Mouse (Mus musculus) CH12.LX (cell line): ENCODE results near the gene Olfr354. TPM values are rescaled to one million over a fixed set of nuclear protein-coding genes. Genes with fewer than 3 reads are reported as not detected.

Experiments used
- DNase-seq: peaks from one replicate; pipeline ENCODE4 v3.0.0-alpha.2; 2013; ENCODE audit errors: extremely low read depth
- H3K27ac ChIP-seq: 2 replicates; pipeline ENCODE4 v1.5.1; 2012; ENCODE audit warnings: low read depth, mild to moderate bottlenecking, control low read depth, moderate library complexity; ENCODE audit not compliant: insufficient read depth
- H3K27me3 ChIP-seq: replicated peaks from 2 replicates; pipeline ENCODE3; 2012; ENCODE audit warnings: inconsistent platforms
- H3K36me3 ChIP-seq, 2 experiments: replicated peaks in 1 of 2; 2 replicates each; pipeline versions ENCODE3 to v1.6.1; 2012; ENCODE audit warnings: inconsistent platforms in 1 of 2, low read length in 1 of 2, mild to moderate bottlenecking in 1 of 2, mixed read lengths in 1 of 2, moderate library complexity in 1 of 2; ENCODE audit not compliant: control insufficient read depth in 1 of 2, insufficient read depth in 1 of 2
- H3K4me1 ChIP-seq, 2 experiments: 2 replicates each; pipeline ENCODE4 v1.6.1; 2012; ENCODE audit warnings: inconsistent platforms in 1 of 2, moderate library complexity in 1 of 2; ENCODE audit not compliant: insufficient read depth in 2 of 2, control insufficient read depth in 1 of 2
- H3K4me2 ChIP-seq: 2 replicates; pipeline ENCODE4 v1.6.1; 2012; ENCODE audit warnings: low read depth, mild to moderate bottlenecking, control low read depth; ENCODE audit not compliant: poor library complexity, insufficient read depth, severe bottlenecking
- H3K4me3 ChIP-seq, 3 experiments: fragments of 150-350 bp in 1 of 3; sonication (generic) in 1 of 3; replicated peaks in 1 of 3; 2 replicates each; pipeline versions ENCODE3 to v1.5.1; 2011 to 2012; ENCODE audit warnings: low read depth in 2 of 3, low read length in 2 of 3, mild to moderate bottlenecking in 2 of 3, moderate library complexity in 2 of 3, control low read depth in 1 of 3, improper control_type of control experiment in 1 of 3, inconsistent platforms in 1 of 3, mixed read lengths in 1 of 3; ENCODE audit not compliant: poor library complexity in 1 of 3
- H3K79me2 ChIP-seq: replicated peaks from 2 replicates; pipeline ENCODE4 v1.6.1; 2012; ENCODE audit warnings: mild to moderate bottlenecking, moderate library complexity; ENCODE audit not compliant: control insufficient read depth, poor library complexity, insufficient read depth, severe bottlenecking; ENCODE audit errors: extremely low read depth
- H3K9ac ChIP-seq: 2 replicates; pipeline ENCODE4 v1.6.1; 2012; ENCODE audit warnings: low read depth, mild to moderate bottlenecking, control low read depth, moderate library complexity; ENCODE audit not compliant: insufficient read depth
- H3K9me3 ChIP-seq: replicated peaks from 2 replicates; pipeline ENCODE3; 2012; ENCODE audit warnings: low read length, inconsistent platforms, mixed read lengths
- BHLHE40 ChIP-seq: IDR thresholded peaks from 2 replicates; pipeline ENCODE4 v1.6.1; 2011; ENCODE audit warnings: mild to moderate bottlenecking, low read depth, low read length, improper control_type of control experiment
- E2F4 ChIP-seq: IDR thresholded peaks from 2 replicates; pipeline ENCODE4 v1.6.1; 2011; ENCODE audit warnings: low read depth, low read length, improper control_type of control experiment; ENCODE audit not compliant: insufficient replicate concordance
- EP300 ChIP-seq: IDR thresholded peaks from 2 replicates; pipeline ENCODE4 v1.6.1; 2011; ENCODE audit warnings: low read length, improper control_type of control experiment
- GABPA ChIP-seq: IDR thresholded peaks from 2 replicates; pipeline ENCODE4 v1.6.1; 2012; ENCODE audit warnings: low read depth, low read length, improper control_type of control experiment, inconsistent platforms; ENCODE audit not compliant: insufficient replicate concordance
- HCFC1 ChIP-seq: IDR thresholded peaks from 2 replicates; pipeline ENCODE4 v1.6.1; 2012; ENCODE audit warnings: low read depth, mild to moderate bottlenecking, inconsistent platforms, low read length, improper control_type of control experiment
- JUN ChIP-seq: IDR thresholded peaks from 2 replicates; pipeline ENCODE4 v1.6.1; 2011; ENCODE audit warnings: low read depth, mild to moderate bottlenecking, low read length, improper control_type of control experiment, moderate library complexity; ENCODE audit not compliant: insufficient read depth
- JUND ChIP-seq: conservative IDR thresholded peaks from 2 replicates; pipeline ENCODE4 v1.6.1; 2011; ENCODE audit warnings: low read depth, low read length, improper control_type of control experiment
- KAT2A ChIP-seq: IDR thresholded peaks from 2 replicates; pipeline ENCODE4 v1.6.1; 2012; ENCODE audit warnings: low read length, improper control_type of control experiment, inconsistent platforms; ENCODE audit not compliant: insufficient replicate concordance
- MAFK ChIP-seq: IDR thresholded peaks from 2 replicates; pipeline ENCODE4 v1.6.1; 2011; ENCODE audit warnings: low read length, improper control_type of control experiment; ENCODE audit not compliant: insufficient replicate concordance
- MAX ChIP-seq: IDR thresholded peaks from 2 replicates; pipeline ENCODE4 v1.6.1; 2011; ENCODE audit warnings: low read length, improper control_type of control experiment
- MAZ ChIP-seq: IDR thresholded peaks from 2 replicates; pipeline ENCODE4 v1.6.1; 2012; ENCODE audit warnings: low read depth, mild to moderate bottlenecking, inconsistent platforms, low read length, improper control_type of control experiment, moderate library complexity
- MEF2A ChIP-seq: IDR thresholded peaks from 2 replicates; pipeline ENCODE4 v1.6.1; 2014; ENCODE audit warnings: low read depth, mild to moderate bottlenecking, inconsistent platforms, low read length, improper control_type of control experiment, borderline replicate concordance
- MXI1 ChIP-seq: IDR thresholded peaks from 2 replicates; pipeline ENCODE4 v1.6.1; 2011; ENCODE audit warnings: mild to moderate bottlenecking, low read depth, low read length, improper control_type of control experiment
- NRF1 ChIP-seq: IDR thresholded peaks from 2 replicates; pipeline ENCODE4 v1.6.1; 2014; ENCODE audit warnings: low read depth, mild to moderate bottlenecking, inconsistent platforms, low read length, improper control_type of control experiment, moderate library complexity
- PAX5 ChIP-seq: IDR thresholded peaks from 2 replicates; pipeline ENCODE4 v1.6.1; 2012; ENCODE audit warnings: low read length, inconsistent platforms, mixed read lengths
- POLR2A ChIP-seq: IDR thresholded peaks from 2 replicates; pipeline ENCODE4 v1.6.1; 2011; ENCODE audit warnings: low read depth, mild to moderate bottlenecking, improper control_type of control experiment, low read length
- RAD21 ChIP-seq: IDR thresholded peaks from 2 replicates; pipeline ENCODE4 v1.6.1; 2011; ENCODE audit warnings: low read depth, mild to moderate bottlenecking, low read length, improper control_type of control experiment, moderate library complexity
- SIN3A ChIP-seq: IDR thresholded peaks from 2 replicates; pipeline ENCODE4 v1.6.1; 2012; ENCODE audit warnings: low read length, improper control_type of control experiment, inconsistent platforms
- SMC3 ChIP-seq: IDR thresholded peaks from 2 replicates; pipeline ENCODE4 v1.6.1; 2011; ENCODE audit warnings: low read depth, low read length, improper control_type of control experiment
- TCF12 ChIP-seq: IDR thresholded peaks from 2 replicates; pipeline ENCODE4 v1.6.1; 2014; ENCODE audit warnings: low read depth, mild to moderate bottlenecking, inconsistent platforms, low read length, improper control_type of control experiment
- UBTF ChIP-seq: IDR thresholded peaks from 2 replicates; pipeline ENCODE4 v1.6.1; 2012; ENCODE audit warnings: low read depth, mild to moderate bottlenecking, inconsistent platforms, low read length, improper control_type of control experiment, moderate library complexity
- ZC3H11A ChIP-seq: IDR thresholded peaks from 2 replicates; pipeline ENCODE4 v1.6.1; 2012; ENCODE audit warnings: low read depth, mild to moderate bottlenecking, inconsistent platforms, low read length, improper control_type of control experiment
- ZMIZ1 ChIP-seq: IDR thresholded peaks from 2 replicates; pipeline ENCODE4 v1.6.1; 2012; ENCODE audit warnings: low read depth, mild to moderate bottlenecking, inconsistent platforms, low read length, improper control_type of control experiment
- dilution Hi-C: fragments of 300-500 bp; cut with MboI; formaldehyde crosslinking; loops from 2 replicates; pipeline ENCODE4 v1.14.3; 2020; ENCODE audit warnings: low sequenced_read_pairs; ENCODE audit not compliant: extremely low pct_unique_long_range_greater_than_20kb, extremely low pct_ligation_motif_present
- in situ Hi-C: fragments of 300-500 bp; cut with MboI; formaldehyde crosslinking; loops from 3 replicates; pipeline ENCODE4 v1.14.3; 2019; ENCODE audit warnings: low sequenced_read_pairs, low pct_ligation_motif_present, low pct_unique_long_range_greater_than_20kb, mixed read lengths
- polyA plus RNA-seq: library from polyadenylated mRNA; unstranded; fragments of >175 nt; gene quantifications from 2 replicates; pipeline ENCODE4 v1.2.1, GENCODE M21; 2012; ENCODE audit warnings: low read depth; ENCODE audit not compliant: insufficient read length
- total RNA-seq, 2 experiments: library from RNA; depleted of rRNA; stranded (reverse); fragments of 300-350 nt in 1 of 2; fragments of >200 nt in 1 of 2; gene quantifications; 2 replicates each; pipeline ENCODE4 v1.2.3; 2012 to 2014

Olfr354 gene
- total and polyA plus RNA-seq, 3 experiments: not detected

GRCm38 (mm10) chr2:36868160-36868559, 37.3 kb upstream of the Olfr354 start, which contains the start of gene Olfr352:
Olfr352 (plus strand) TSS chr2:36868460.
- no peaks in the 10 kb centered on the region for H3K4me1 ChIP-seq
- no peak for DNase-seq
- no peak for TF ChIP-seq RAD21
- no peak for TF ChIP-seq MEF2A
- TF ChIP-seq ZMIZ1: no peak
- TF ChIP-seq TCF12: no peak
- no peak for TF ChIP-seq MXI1
- no peak for TF ChIP-seq JUND
- TF ChIP-seq SMC3: no peak
- TF ChIP-seq EP300: no peak
- TF ChIP-seq ZC3H11A: no peak
- no peak for TF ChIP-seq SIN3A
- no peak for TF ChIP-seq JUN
- TF ChIP-seq HCFC1: no peak
- in situ Hi-C loops (no loop called here), dilution Hi-C loops (no loop called here)
- H3K4me2 ChIP-seq: no peak within 1 kb of the TSS
- H3K27me3 ChIP-seq: peaks cover 30% of the 10 kb centered on the region
- no peaks in the 10 kb centered on the region for H3K9me3 ChIP-seq
- H3K79me2 ChIP-seq: no peaks in the 10 kb centered on the region
- H3K27ac ChIP-seq: no peak within 1 kb of the TSS
- no peak within 1 kb of the TSS for H3K9ac ChIP-seq
- no peak within 1 kb of the TSS for H3K4me3 ChIP-seq
- no peaks in the 10 kb centered on the region for H3K36me3 ChIP-seq

- DNase-seq: no peak
- TF ChIP-seq UBTF (no peak), MAZ (no peak), BHLHE40 (no peak), ZC3H11A (no peak), MXI1 (no peak), SIN3A (no peak), PAX5 (no peak), KAT2A (no peak), NRF1 (no peak), GABPA (no peak), POLR2A (no peak), MAX (no peak), MAFK (no peak), E2F4 (no peak)
- TF ChIP-seq, all 38 proteins: peak for 0
- Histone ChIP-seq H3K27me3 (peaks cover 29% of the 10 kb centered on the region), H3K79me2 (no peaks in the 10 kb centered on the region), H3K27ac (no peak within 1 kb of the TSS), H3K4me3 (no peak within 1 kb of the TSS), H3K9me3 (no peaks in the 10 kb centered on the region), H3K36me3 (no peaks in the 10 kb centered on the region), H3K9ac (no peak within 1 kb of the TSS), H3K4me2 (no peak within 1 kb of the TSS), H3K4me1 (no peaks in the 10 kb centered on the region)
- dilution Hi-C loops (no loop called here), in situ Hi-C loops (no loop called here)
Measured at GRCm38 (mm10) chr2:36892836-36893235, 12.6 kb upstream of the Olfr354 start, which contains the start of gene Olfr353. Olfr353 (minus strand) TSS chr2:36892936.
